Mouse (Mus musculus) natural killer cell, adult 2 months (primary cell): ENCODE results near the gene Riox1.
"Not testable (repeated sequence)": the region's sequence is repeated elsewhere in the genome, so short reads cannot be mapped to it uniquely, and the experiment has no call there.

Source experiments
- DNase-seq, 2 experiments: peaks; one replicate each; pipeline ENCODE4 v3.0.0; 2022; ENCODE audit warnings: low spot score in 2 of 2

Riox1 gene

DNA sequence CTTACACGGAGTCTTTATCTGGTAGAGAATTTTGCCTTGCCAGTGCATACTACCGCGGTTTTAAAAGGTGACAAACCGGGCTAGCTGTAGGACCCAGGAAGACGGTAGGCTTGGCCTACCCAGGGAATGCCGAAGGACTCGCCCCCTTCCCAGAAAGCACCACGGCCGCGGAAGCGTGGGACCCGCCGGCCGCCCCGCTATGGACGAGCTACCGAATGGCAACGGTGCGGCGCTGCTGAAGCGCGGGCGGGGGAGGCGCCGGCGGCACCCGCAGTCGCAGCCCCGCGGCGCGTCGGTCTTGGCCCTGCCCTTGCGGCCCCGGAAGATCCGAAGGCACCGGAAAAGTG is at the start of gene Riox1:
Gene Riox1, plus strand, starts transcription at position 116 of the 347 bp plus-strand sequence.
- DNase-seq: peak; percentile 57 to 64

DNA sequence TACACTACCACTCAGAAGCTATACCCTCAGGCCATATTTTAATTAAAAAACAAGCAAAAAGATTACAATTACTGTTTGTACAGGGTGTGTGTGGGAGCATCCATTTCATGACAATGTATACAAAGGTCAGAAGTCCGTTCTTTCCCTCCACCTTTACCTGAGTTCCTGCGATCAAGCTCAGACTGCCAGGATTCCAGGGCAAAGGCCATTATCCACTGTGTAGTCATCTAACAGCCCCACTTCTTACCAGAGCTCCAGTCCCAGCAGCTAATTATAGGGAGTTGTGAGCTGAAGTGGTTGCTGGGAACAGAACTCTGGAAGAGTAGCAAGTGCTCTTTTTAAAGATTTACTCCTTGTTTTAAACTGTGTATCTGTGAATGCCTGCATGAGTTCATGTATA is 40.0 kb upstream of the Riox1 start:
- DNase-seq: no peak

DNA sequence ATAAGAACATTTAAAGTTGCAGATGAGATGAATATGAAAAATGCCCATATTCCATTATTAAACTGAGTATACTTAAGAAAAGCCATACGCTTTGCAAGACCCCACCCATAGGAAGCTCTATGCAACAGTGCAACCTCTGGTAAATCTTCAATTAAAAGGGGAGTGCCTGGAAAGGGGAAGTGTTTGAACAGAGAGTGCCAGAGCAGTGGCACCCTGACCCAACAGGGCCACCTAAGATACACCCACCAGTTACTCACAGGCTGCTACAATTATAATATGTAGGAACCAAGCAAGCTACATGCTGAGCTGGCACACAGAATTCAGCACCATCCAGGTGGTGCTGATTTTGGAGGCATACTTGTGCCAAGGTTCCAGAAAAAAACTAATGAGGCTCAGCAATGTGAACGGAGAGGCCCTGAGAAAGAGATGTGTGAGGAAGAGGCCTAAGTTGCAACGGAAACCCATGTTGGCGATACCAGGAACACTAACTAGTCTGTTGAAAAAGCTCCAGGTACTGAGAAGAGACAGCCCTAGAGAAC is 36.1 kb upstream of the Riox1 start:
- no peak for DNase-seq

DNA sequence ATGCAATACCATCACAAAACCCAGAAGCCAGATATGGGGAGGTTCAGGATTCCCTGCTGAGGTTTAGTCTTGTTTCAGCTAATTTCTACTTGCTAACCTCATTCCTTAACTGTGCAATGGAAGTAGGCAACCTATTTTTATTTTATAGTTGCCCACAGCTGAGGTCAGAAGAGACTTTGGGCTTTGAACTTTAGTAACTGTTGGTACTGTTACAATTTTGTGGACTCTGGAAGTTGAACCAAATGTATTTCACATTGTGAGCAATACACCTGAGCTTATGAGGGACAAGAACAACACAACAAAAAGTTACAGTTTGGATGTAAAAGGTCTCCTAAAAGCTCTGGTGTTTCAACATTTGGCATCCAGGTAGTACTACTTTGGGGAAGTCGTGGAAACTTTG is 35.6 kb upstream of the Riox1 start:
- DNase-seq: no peak

- DNase-seq: no peak
Measured at GRCm38 (mm10) chr12:83916884-83917283, 33.5 kb upstream of the Riox1 start.

DNA sequence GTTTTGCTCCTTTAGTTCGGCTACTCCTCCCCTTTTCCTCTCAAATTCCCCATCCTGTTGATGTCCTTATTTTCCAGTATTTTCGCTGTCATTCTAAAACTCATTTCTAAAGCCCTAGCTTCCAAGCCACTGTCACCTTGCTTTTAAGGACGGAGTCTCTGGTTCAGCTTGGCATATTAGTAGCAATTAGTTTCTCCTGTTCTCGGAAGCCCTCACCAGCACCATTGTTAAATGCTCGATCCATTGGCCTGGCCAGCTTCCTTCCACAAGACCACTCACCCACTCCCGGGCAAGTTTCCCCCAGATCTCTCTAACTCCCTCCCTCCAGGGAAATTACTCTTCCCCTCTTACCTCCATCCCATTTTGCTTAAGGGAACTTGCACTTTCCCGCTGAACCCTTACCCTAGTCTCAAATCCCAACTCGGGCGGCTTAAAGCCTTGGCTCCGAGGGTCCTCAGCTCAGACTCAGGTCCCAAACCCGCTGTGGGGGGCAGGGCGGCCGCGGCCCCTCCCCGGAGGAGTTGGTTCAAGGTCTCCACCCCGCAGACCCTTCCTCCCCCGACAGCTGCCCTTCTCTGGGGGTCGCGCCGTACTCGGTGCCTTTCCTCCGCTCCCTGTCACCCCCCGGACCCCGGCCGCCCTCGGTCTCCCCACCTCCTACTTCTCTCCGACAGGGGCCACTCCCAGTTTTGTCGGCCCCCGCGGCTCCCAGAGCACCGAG is 29.5 kb upstream of the Riox1 start:
- no peak for DNase-seq

DNA sequence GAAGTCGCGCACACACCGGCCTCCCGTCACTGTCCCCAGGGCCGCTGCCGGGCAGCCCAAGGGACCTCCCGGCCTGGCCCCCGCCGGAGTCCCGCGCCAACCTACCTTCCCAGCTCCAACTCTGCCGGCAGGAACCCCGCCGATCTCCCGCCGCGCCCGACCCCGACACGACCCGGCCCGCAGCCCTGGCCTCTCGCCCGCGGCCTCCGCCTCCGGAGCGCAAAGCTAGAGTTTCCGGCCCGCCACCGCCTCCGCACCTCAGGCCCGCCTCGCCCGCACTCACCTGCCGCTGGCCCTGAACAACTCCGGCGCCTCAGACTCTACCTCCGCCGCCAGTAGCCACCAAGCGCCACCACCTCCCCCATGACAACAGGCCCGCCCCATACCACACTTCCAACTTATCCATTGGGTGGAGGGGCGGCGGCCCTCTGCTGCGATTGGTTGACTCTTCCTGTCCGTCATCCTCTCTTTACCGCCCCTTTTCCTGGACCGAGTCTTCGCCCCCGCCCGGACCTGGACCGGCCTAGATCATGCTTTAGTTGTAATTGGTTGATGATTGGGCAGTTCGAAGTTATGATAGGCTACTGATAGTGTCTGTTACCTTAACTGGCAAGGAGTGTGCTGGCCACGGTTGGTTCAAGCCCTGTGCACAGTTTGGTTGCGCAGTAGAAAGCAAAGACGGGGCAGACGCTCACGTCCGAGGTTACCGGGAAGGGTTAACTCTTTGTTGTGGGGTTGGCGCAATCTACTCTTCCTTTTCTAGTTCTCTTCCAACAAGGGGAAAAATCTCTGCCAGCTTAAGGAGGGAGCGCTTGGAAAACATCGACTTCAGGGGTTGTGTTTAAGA is 28.6 kb upstream of the Riox1 start, which contains the start of gene Numb:
Gene Numb, minus strand, starts transcription at position 400 of the 847 bp plus-strand sequence.
- DNase-seq: peak; percentile 99

- DNase-seq: no peak
Measured at GRCm38 (mm10) chr12:83922724-83923485, 27.5 kb upstream of the Riox1 start.

DNA sequence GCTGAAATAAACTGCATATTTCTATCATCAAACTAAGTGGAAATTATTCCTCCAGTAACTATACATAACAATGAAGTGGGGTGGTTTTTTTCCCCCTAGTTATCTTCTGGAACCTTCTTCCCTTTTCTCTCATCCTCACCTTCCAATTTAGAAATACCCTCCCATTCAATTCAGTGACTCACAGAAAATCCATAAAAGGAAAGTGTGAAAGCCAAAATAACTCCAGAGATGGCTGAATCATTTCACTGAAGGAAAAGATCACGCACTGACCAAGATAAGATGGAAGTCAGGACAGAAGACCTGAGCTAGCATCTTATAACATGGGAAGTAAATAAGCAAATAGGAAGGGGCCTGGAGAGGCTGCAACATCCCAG is 26.9 kb upstream of the Riox1 start:
- DNase-seq: no peak

- DNase-seq: no peak
Measured at GRCm38 (mm10) chr12:83924332-83924731, 26.1 kb upstream of the Riox1 start.

DNA sequence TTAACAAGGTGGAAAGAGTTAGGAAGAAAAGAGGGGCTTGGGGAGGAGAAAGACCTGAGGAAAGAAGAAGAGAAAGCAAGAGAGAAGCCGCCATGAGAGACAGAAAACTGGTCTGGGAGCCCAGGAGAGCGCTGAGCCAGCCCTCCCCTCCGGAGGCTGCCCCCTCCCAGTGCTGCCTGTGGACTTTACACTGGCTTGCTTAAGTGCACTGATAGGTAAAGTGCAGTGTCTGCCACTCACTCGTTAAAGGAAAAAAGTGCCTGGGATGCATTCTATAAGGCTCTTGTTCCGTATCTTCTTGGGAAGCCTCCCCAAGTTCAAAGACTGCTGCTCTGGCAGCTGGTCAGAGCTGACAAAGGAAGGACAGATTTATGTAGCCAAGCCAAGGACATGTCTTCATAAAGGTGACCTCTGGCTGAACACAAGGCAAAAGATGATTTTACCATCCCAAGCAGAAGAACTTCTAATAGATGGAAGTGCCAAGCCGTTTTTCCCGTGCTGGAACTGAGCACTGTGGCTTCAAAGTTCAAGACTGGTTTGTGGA is 25.2 kb upstream of the Riox1 start:
- DNase-seq: no peak

DNA sequence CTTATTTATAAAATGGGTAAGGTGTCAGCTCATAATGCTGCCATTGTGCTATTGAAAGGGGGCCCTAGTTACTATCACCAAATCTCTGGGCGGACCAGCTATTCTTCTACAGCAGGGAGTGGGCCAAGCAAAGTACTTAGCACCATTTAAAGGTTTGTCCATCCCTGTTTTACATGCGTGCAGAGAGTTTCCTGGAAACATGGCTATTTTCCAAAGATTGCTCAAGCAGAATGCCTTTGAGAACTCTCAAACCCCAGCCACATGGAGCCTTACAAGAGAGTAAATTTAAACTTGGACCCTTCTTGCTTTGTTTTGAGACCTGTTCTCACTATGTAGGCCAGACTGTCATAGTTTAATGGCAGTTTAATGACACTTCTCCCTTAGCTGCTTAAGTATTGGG is 24.3 kb upstream of the Riox1 start:
- no peak for DNase-seq

DNA sequence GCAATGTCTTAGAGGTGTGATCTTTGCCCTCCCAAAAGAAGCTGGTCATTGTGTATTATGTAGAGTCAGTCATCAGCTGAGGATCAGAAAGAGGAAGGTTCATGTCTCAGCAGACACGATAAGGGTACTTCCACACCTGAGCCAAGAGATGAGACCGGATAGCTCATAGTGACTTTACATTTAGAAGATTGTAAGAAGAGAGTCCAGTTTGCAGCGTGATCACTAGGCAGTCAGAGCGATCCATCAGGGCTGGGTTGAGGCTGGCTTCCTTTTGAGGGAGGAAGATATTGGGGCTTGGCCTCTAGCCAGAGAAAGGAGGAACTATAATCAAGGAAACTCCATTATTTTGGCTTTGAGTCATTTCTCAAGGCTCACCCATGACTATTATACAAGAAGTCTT is 22.7 kb upstream of the Riox1 start:
- DNase-seq: no peak

- DNase-seq: no peak
Measured at GRCm38 (mm10) chr12:83929186-83929804, 21.1 kb upstream of the Riox1 start.

GRCm38 (mm10) chr12:83937600-83937999 is 12.8 kb upstream of the Riox1 start:
- DNase-seq: no peak

- not testable (repeated sequence) for DNase-seq
Measured at GRCm38 (mm10) chr12:83938592-83938991, 11.8 kb upstream of the Riox1 start.

DNA sequence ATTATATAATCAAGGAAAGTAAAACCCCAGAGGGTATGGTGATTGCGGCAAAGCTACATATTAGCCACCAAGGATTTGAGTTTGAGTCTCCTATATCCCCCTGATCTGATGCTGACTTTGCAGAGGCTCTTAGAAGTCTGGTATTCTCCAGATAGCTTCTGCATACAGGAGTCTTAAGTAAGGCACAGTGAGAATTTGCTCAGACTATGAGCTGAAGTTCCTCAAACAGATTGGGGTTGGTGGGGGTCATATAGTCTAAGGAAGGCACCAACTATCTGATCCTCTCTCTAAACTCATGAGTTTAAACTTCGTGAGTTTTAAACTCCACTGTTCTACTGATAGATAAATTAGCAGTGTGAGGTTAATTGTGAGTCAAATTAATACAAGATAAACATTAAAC is 11.1 kb upstream of the Riox1 start:
- DNase-seq: no peak

- DNase-seq: no peak
Measured at GRCm38 (mm10) chr12:83940031-83940430, 10.4 kb upstream of the Riox1 start.

DNA sequence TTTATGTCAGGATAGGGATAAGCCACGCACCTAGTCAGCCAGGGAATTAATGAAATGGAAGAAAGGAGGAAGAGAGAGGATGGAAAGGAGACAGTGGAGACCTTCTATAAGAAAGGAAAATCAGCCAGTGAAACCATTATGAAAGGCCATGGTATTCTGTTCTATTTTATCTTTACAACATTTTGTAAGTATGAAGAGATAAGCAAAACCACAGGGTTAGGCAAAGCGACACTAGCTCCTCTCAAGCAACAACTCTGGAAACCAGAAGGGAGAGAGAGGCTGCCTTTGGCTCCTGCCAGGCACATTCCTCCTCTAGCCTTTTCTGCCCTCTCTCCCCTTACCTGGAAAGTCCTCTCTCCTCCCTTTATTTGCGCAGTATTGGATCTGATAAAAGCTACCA is 8.5 kb upstream of the Riox1 start:
- DNase-seq: no peak

GRCm38 (mm10) chr12:83947260-83947811 is 3.1 kb upstream of the Riox1 start:
- DNase-seq: no peak

GRCm38 (mm10) chr12:83949043-83949442 is 1.4 kb upstream of the Riox1 start:
- DNase-seq: no peak
